Mouse (Mus musculus) myocyte (in vitro differentiated cells): ENCODE results near the gene Ang5. TPM values are rescaled to one million over a fixed set of nuclear protein-coding genes. Genes with fewer than 3 reads are reported as not detected.
"Not testable (repeated sequence)": the region's sequence is repeated elsewhere in the genome, so short reads cannot be mapped to it uniquely, and the experiment has no call there.

Source experiments
- H3K27me3 ChIP-seq: one replicate; pipeline ENCODE4 v1.6.1; 2011; ENCODE audit not compliant: control insufficient read depth, insufficient read depth, insufficient read length
- H3K36me3 ChIP-seq: one replicate; pipeline ENCODE4 v1.6.1; 2011; ENCODE audit not compliant: control insufficient read depth, insufficient read depth
- H3K4me2 ChIP-seq: one replicate; pipeline ENCODE4 v1.6.1; 2011; ENCODE audit warnings: low read depth, control low read depth
- H3K4me3 ChIP-seq: one replicate; pipeline ENCODE4 v1.5.1; 2011; ENCODE audit warnings: mild to moderate bottlenecking, control low read depth, moderate library complexity
- H3K79me2 ChIP-seq: one replicate; pipeline ENCODE4 v1.6.1; 2011; ENCODE audit not compliant: control insufficient read depth, insufficient read depth
- H3ac ChIP-seq: one replicate; pipeline ENCODE4 v1.6.1; 2011; ENCODE audit not compliant: control insufficient read depth, insufficient read length
- CEBPB ChIP-seq: IDR thresholded peaks from 2 replicates; pipeline ENCODE4 v1.6.1; 2011; ENCODE audit warnings: mild to moderate bottlenecking, moderate library complexity; ENCODE audit not compliant: poor library complexity, insufficient read depth, severe bottlenecking
- E2F4 ChIP-seq: IDR thresholded peaks from one replicate; pipeline ENCODE4 v1.6.1; 2011; ENCODE audit warnings: mild to moderate bottlenecking, control low read depth, moderate library complexity; ENCODE audit not compliant: insufficient read depth
- MAX ChIP-seq: IDR thresholded peaks from one replicate; pipeline ENCODE4 v1.6.1; 2011; ENCODE audit warnings: low read depth, mild to moderate bottlenecking, control low read depth
- MYOD1 ChIP-seq, 3 experiments: IDR thresholded peaks; one replicate each; pipeline ENCODE4 v1.6.1; 2011; ENCODE audit warnings: control low read depth in 2 of 3, low read depth in 2 of 3, mild to moderate bottlenecking in 2 of 3, moderate library complexity in 1 of 3; ENCODE audit not compliant: insufficient read length in 2 of 3, control insufficient read depth in 1 of 3
- MYOG ChIP-seq, 3 experiments: IDR thresholded peaks; one replicate each; pipeline ENCODE4 v1.6.1; 2011; ENCODE audit warnings: control low read depth in 2 of 3, low read depth in 2 of 3, mild to moderate bottlenecking in 2 of 3; ENCODE audit not compliant: insufficient read length in 2 of 3, control insufficient read depth in 1 of 3, insufficient read depth in 1 of 3
- POLR2A ChIP-seq: IDR thresholded peaks from one replicate; pipeline ENCODE4 v1.6.1; 2011; ENCODE audit warnings: low read depth, mild to moderate bottlenecking, control low read depth, moderate library complexity; ENCODE audit not compliant: insufficient read length
- POLR2AphosphoS2 ChIP-seq: IDR thresholded peaks from one replicate; pipeline ENCODE4 v1.6.1; 2011; ENCODE audit warnings: low read depth, control low read depth; ENCODE audit not compliant: insufficient read length
- REST ChIP-seq: IDR thresholded peaks from one replicate; pipeline ENCODE4 v1.6.1; 2011; ENCODE audit warnings: mild to moderate bottlenecking, control low read depth, moderate library complexity; ENCODE audit not compliant: insufficient read depth, insufficient read length
- SRF ChIP-seq: IDR thresholded peaks from one replicate; pipeline ENCODE4 v1.6.1; 2011; ENCODE audit warnings: low read depth; ENCODE audit not compliant: control insufficient read depth, insufficient read length
- TCF12 ChIP-seq: IDR thresholded peaks from one replicate; pipeline ENCODE4 v1.6.1; 2011; ENCODE audit warnings: mild to moderate bottlenecking, control low read depth; ENCODE audit not compliant: poor library complexity, insufficient read depth, severe bottlenecking
- TCF3 ChIP-seq: IDR thresholded peaks from one replicate; pipeline ENCODE4 v1.6.1; 2011; ENCODE audit warnings: low read depth, control low read depth; ENCODE audit not compliant: insufficient read length
- USF1 ChIP-seq: IDR thresholded peaks from one replicate; pipeline ENCODE4 v1.6.1; 2011; ENCODE audit warnings: low read depth, mild to moderate bottlenecking, control low read depth, moderate library complexity
- polyA plus RNA-seq: library from polyadenylated mRNA; unstranded; fragments of >200 nt; fragmentation: generic; extraction: Trizol; gene quantifications from one replicate; pipeline ENCODE4 v1.2.1, GENCODE M21; 2012; ENCODE audit warnings: missing spikeins

Gene Ang5
- polyA plus RNA-seq, 1 experiment, result not detected

- Histone ChIP-seq H3K36me3 (no peaks in the 10 kb centered on the region), H3K79me2 (no peaks in the 10 kb centered on the region), H3K27me3 (no peaks in the 10 kb centered on the region), H3K4me2 (no peak overlapping the region), H3ac (no peak overlapping the region), H3K4me3 (no peak overlapping the region)
- TF ChIP-seq MAX (no peak), MYOG (IDR thresholded peaks at IDR 0.05; ENCODE audit: control insufficient read depth in 1 of 3, insufficient read depth in 1 of 3, insufficient read length in 2 of 3, low read depth in 2 of 3) (no peak), POLR2AphosphoS2 (no peak), MYOD1 (IDR thresholded peaks at IDR 0.05; ENCODE audit: control insufficient read depth in 1 of 3, insufficient read length in 2 of 3, low read depth in 2 of 3) (no peak), TCF12 (no peak), E2F4 (no peak), REST (no peak), POLR2A (no peak), SRF (no peak), CEBPB (no peak), USF1 (no peak), TCF3 (no peak)
Observed at GRCm38 (mm10) chr14:43983454-43983853, 26.6 kb downstream of the Ang5 start.

GRCm38 (mm10) chr14:43983897-43984296, 27.0 kb downstream of the Ang5 start:
- H3K27me3 ChIP-seq, result no peaks in the 10 kb centered on the region
- H3K79me2 ChIP-seq, result no peaks in the 10 kb centered on the region
- no peak overlapping the region for H3ac ChIP-seq
- no peak overlapping the region for H3K4me3 ChIP-seq
- H3K4me2 ChIP-seq, result no peak overlapping the region
- no peak for TF ChIP-seq CEBPB
- no peak for TF ChIP-seq MYOD1 (IDR thresholded peaks at IDR 0.05; ENCODE audit: control insufficient read depth in 1 of 3, insufficient read length in 2 of 3, low read depth in 2 of 3)
- TF ChIP-seq MYOG (IDR thresholded peaks at IDR 0.05; ENCODE audit: control insufficient read depth in 1 of 3, insufficient read depth in 1 of 3, insufficient read length in 2 of 3, low read depth in 2 of 3), result no peak
- no peak for TF ChIP-seq USF1
- no peak for TF ChIP-seq REST
- no peak for TF ChIP-seq TCF3
- no peak for TF ChIP-seq MAX
- no peak for TF ChIP-seq SRF
- no peak for TF ChIP-seq POLR2AphosphoS2
- no peak for TF ChIP-seq E2F4
- TF ChIP-seq POLR2A, result no peak
- no peak for TF ChIP-seq TCF12
- no peaks in the 10 kb centered on the region for H3K36me3 ChIP-seq

GRCm38 (mm10) chr14:43986147-43986546, 29.3 kb downstream of the Ang5 start:
- no peaks in the 10 kb centered on the region for H3K79me2 ChIP-seq
- no peaks in the 10 kb centered on the region for H3K27me3 ChIP-seq
- no peak overlapping the region for H3K4me2 ChIP-seq
- H3K4me3 ChIP-seq, result no peak overlapping the region
- no peaks in the 10 kb centered on the region for H3K36me3 ChIP-seq
- no peak overlapping the region for H3ac ChIP-seq
- TF ChIP-seq MYOG (IDR thresholded peaks at IDR 0.05; ENCODE audit: control insufficient read depth in 1 of 3, insufficient read depth in 1 of 3, insufficient read length in 2 of 3, low read depth in 2 of 3), result no peak
- TF ChIP-seq POLR2AphosphoS2, result no peak
- no peak for TF ChIP-seq TCF12
- no peak for TF ChIP-seq SRF
- TF ChIP-seq MAX, result no peak
- TF ChIP-seq CEBPB, result no peak
- no peak for TF ChIP-seq E2F4
- no peak for TF ChIP-seq USF1
- TF ChIP-seq MYOD1 (IDR thresholded peaks at IDR 0.05; ENCODE audit: control insufficient read depth in 1 of 3, insufficient read length in 2 of 3, low read depth in 2 of 3), result no peak
- TF ChIP-seq TCF3, result no peak
- TF ChIP-seq POLR2A, result no peak
- no peak for TF ChIP-seq REST

- H3K27me3 ChIP-seq, H3K4me3 ChIP-seq, H3ac ChIP-seq, H3K4me2 ChIP-seq, H3K79me2 ChIP-seq, H3K36me3 ChIP-seq: not testable (repeated sequence)
Observed at GRCm38 (mm10) chr14:43987404-43987803, 30.5 kb downstream of the Ang5 start.

- not testable (repeated sequence) for H3K4me2 ChIP-seq, H3K79me2 ChIP-seq
Observed at GRCm38 (mm10) chr14:43998455-43999000, 41.7 kb downstream of the Ang5 start.

More at GRCm38 (mm10) chr14:43998455-43999000, 41.7 kb downstream of the Ang5 start:
- H3ac ChIP-seq, H3K36me3 ChIP-seq, H3K27me3 ChIP-seq, H3K4me3 ChIP-seq: not testable (repeated sequence)
